Mouse (Mus musculus) midbrain, embryonic 12.5 days (tissue): ENCODE data around the gene Nuak1. TPM values are rescaled to one million over a fixed set of nuclear protein-coding genes. Genes with fewer than 3 reads are reported as not detected.

ENCODE experiments used
- ATAC-seq: fragments of 200-750 bp; cut with Nextera tagmentation; 2 replicates; pipeline ENCODE4 v1.8.0; 2017; ENCODE audit warnings: low read depth, moderate TSS enrichment, moderate library complexity; ENCODE audit not compliant: low FRiP score
- H3K27ac ChIP-seq: fragments of 300-500 bp; sonication (generic); replicated peaks from 2 replicates; pipeline ENCODE4 v1.5.1; 2016; ENCODE audit warnings: mild to moderate bottlenecking
- H3K27me3 ChIP-seq: fragments of 300-500 bp; sonication (generic); 2 replicates; pipeline ENCODE4 v1.6.1; 2016; ENCODE audit warnings: mild to moderate bottlenecking
- H3K36me3 ChIP-seq: fragments of 300-500 bp; sonication (generic); 2 replicates; pipeline ENCODE4 v1.6.1; 2016
- H3K4me1 ChIP-seq: fragments of 300-500 bp; sonication (generic); 2 replicates; pipeline ENCODE4 v1.6.1; 2016
- H3K4me2 ChIP-seq: fragments of 300-500 bp; sonication (generic); replicated peaks from 2 replicates; pipeline ENCODE4 v1.6.1; 2016; ENCODE audit warnings: mild to moderate bottlenecking, moderate library complexity
- H3K4me3 ChIP-seq: fragments of 300-500 bp; sonication (generic); 2 replicates; pipeline ENCODE4 v1.5.1; 2016; ENCODE audit warnings: mild to moderate bottlenecking
- H3K9ac ChIP-seq: fragments of 300-500 bp; sonication (generic); replicated peaks from 2 replicates; pipeline ENCODE4 v1.6.1; 2016; ENCODE audit warnings: mild to moderate bottlenecking, moderate library complexity
- H3K9me3 ChIP-seq: fragments of 300-500 bp; sonication (generic); 2 replicates; pipeline ENCODE4 v1.6.1; 2016; ENCODE audit warnings: mild to moderate bottlenecking
- WGBS: fragments of 180-500 bp; shearing (Covaris S2); methylation state at CpG from one replicate; pipeline ENCODE4 v1.1.7; 2016; 5-methylcytosine and 5-hydroxymethylcytosine counted together
- polyA plus RNA-seq: library from polyadenylated mRNA; unstranded; fragments of >200 nt; fragmentation: Nextera tagmentation; extraction: Ambion mirVana; gene quantifications from 2 replicates; pipeline ENCODE4 v1.2.1, GENCODE M21; 2016

Gene Nuak1
- polyA plus RNA-seq, 1 experiment from 2014 or later: 4.5 TPM

GRCm38 (mm10) chr10:84400037-84400681 is 40.2 kb downstream of the Nuak1 start:
- H3K36me3 ChIP-seq: no peaks in the 10 kb centered on the region
- H3K27ac ChIP-seq: peak overlapping the region; percentile 20
- H3K9ac ChIP-seq: no peak overlapping the region
- H3K9me3 ChIP-seq: no peaks in the 10 kb centered on the region
- H3K4me1 ChIP-seq: peaks cover 29% of the 10 kb centered on the region
- H3K4me3 ChIP-seq: no peak overlapping the region
- H3K27me3 ChIP-seq: no peaks in the 10 kb centered on the region
- no peak overlapping the region for H3K4me2 ChIP-seq
- 69% methylated on average over 7 of the region's 7 CpGs for WGBS
- ATAC-seq: no peak

GRCm38 (mm10) chr10:84397276-84397675 is 43.1 kb downstream of the Nuak1 start:
- Histone ChIP-seq H3K27ac (no peak overlapping the region), H3K4me3 (no peak overlapping the region), H3K4me2 (no peak overlapping the region), H3K36me3 (no peaks in the 10 kb centered on the region), H3K9ac (no peak overlapping the region), H3K4me1 (peaks cover 33% of the 10 kb centered on the region), H3K9me3 (no peaks in the 10 kb centered on the region), H3K27me3 (no peaks in the 10 kb centered on the region)
- ATAC-seq: no peak
- WGBS: 83% methylated on average over 4 of the region's 4 CpGs

GRCm38 (mm10) chr10:84395885-84396659 is 44.3 kb downstream of the Nuak1 start:
- Histone ChIP-seq H3K27ac (no peak overlapping the region), H3K4me3 (no peak overlapping the region), H3K9ac (no peak overlapping the region; the same call in 1 of the 2 replicates), H3K36me3 (no peaks in the 10 kb centered on the region), H3K27me3 (no peaks in the 10 kb centered on the region), H3K4me1 (peaks cover 27% of the 10 kb centered on the region), H3K9me3 (no peaks in the 10 kb centered on the region), H3K4me2 (no peak overlapping the region)
- WGBS: 89% methylated on average over 8 of the region's 8 CpGs
- no peak for ATAC-seq

- no peak for ATAC-seq
- H3K27me3 ChIP-seq: no peaks in the 10 kb centered on the region
- no peaks in the 10 kb centered on the region for H3K36me3 ChIP-seq
- H3K4me2 ChIP-seq: no peak overlapping the region
- no peak overlapping the region for H3K27ac ChIP-seq
- 77% methylated on average over 5 of the region's 5 CpGs for WGBS
- peaks cover 19% of the 10 kb centered on the region for H3K4me1 ChIP-seq
- no peak overlapping the region for H3K4me3 ChIP-seq
- no peak overlapping the region for H3K9ac ChIP-seq
- no peaks in the 10 kb centered on the region for H3K9me3 ChIP-seq
Measured at GRCm38 (mm10) chr10:84395259-84395658, 45.1 kb downstream of the Nuak1 start.

- no peaks in the 10 kb centered on the region for H3K36me3 ChIP-seq
- H3K4me3 ChIP-seq: no peak overlapping the region
- H3K4me2 ChIP-seq: no peak overlapping the region
- H3K27me3 ChIP-seq: no peaks in the 10 kb centered on the region
- peaks cover 28% of the 10 kb centered on the region for H3K4me1 ChIP-seq
- H3K27ac ChIP-seq: no peak overlapping the region
- no peaks in the 10 kb centered on the region for H3K9me3 ChIP-seq
- no peak overlapping the region for H3K9ac ChIP-seq
- WGBS: 82% methylated on average over 12 of the region's 12 CpGs
- ATAC-seq: no peak
Measured at GRCm38 (mm10) chr10:84393881-84394280, 46.5 kb downstream of the Nuak1 start.

GRCm38 (mm10) chr10:84393405-84393804 is 47.0 kb downstream of the Nuak1 start:
- H3K27me3 ChIP-seq: no peaks in the 10 kb centered on the region
- no peak overlapping the region for H3K4me3 ChIP-seq
- 78% methylated on average over 9 of the region's 9 CpGs for WGBS
- H3K9ac ChIP-seq: no peak overlapping the region
- no peak overlapping the region for H3K4me2 ChIP-seq
- H3K9me3 ChIP-seq: no peaks in the 10 kb centered on the region
- H3K4me1 ChIP-seq: peaks cover 33% of the 10 kb centered on the region
- H3K36me3 ChIP-seq: no peaks in the 10 kb centered on the region
- ATAC-seq: no peak
- no peak overlapping the region for H3K27ac ChIP-seq

- H3K27ac ChIP-seq: peak overlapping the region; percentile 62
- no peaks in the 10 kb centered on the region for H3K9me3 ChIP-seq
- H3K4me2 ChIP-seq: 0 out of 2 replicates have a peak overlapping the region, but pooled peaks have one; percentile 32
- no peak overlapping the region for H3K4me3 ChIP-seq
- peaks cover 40% of the 10 kb centered on the region for H3K4me1 ChIP-seq
- H3K9ac ChIP-seq: no peak overlapping the region; the same call in 1 of the 2 replicates
- H3K36me3 ChIP-seq: no peaks in the 10 kb centered on the region
- no peaks in the 10 kb centered on the region for H3K27me3 ChIP-seq
- WGBS: 48% methylated on average over 3 of the region's 3 CpGs
- no peak for ATAC-seq
Measured at GRCm38 (mm10) chr10:84392723-84393081, 47.7 kb downstream of the Nuak1 start.

- H3K4me3 ChIP-seq: no peak overlapping the region
- WGBS: 19% methylated on average over 14 of the region's 14 CpGs
- peak overlapping the region; percentile 32 for H3K4me2 ChIP-seq
- no peaks in the 10 kb centered on the region for H3K27me3 ChIP-seq
- ATAC-seq: 0 out of 2 replicates have a peak, but pooled peaks have one; percentile 13
- no peaks in the 10 kb centered on the region for H3K36me3 ChIP-seq
- H3K27ac ChIP-seq: peak overlapping the region; percentile 62
- H3K9me3 ChIP-seq: no peaks in the 10 kb centered on the region
- H3K9ac ChIP-seq: no peak overlapping the region; the same call in 1 of the 2 replicates
- H3K4me1 ChIP-seq: peaks cover 45% of the 10 kb centered on the region
Measured at GRCm38 (mm10) chr10:84392027-84392722, 48.2 kb downstream of the Nuak1 start.

GRCm38 (mm10) chr10:84389707-84390106 is 50.7 kb downstream of the Nuak1 start:
- Histone ChIP-seq H3K27ac (no peak overlapping the region), H3K9me3 (no peaks in the 10 kb centered on the region), H3K4me3 (no peak overlapping the region), H3K4me1 (peaks cover 67% of the 10 kb centered on the region), H3K27me3 (no peaks in the 10 kb centered on the region), H3K4me2 (no peak overlapping the region), H3K36me3 (no peaks in the 10 kb centered on the region), H3K9ac (no peak overlapping the region)
- 64% methylated on average over 5 of the region's 5 CpGs for WGBS
- no peak for ATAC-seq

- H3K27me3 ChIP-seq: no peaks in the 10 kb centered on the region
- H3K4me2 ChIP-seq: no peak overlapping the region
- no peaks in the 10 kb centered on the region for H3K9me3 ChIP-seq
- H3K27ac ChIP-seq: peak overlapping the region; percentile 47
- H3K4me3 ChIP-seq: no peak overlapping the region
- H3K9ac ChIP-seq: no peak overlapping the region
- peaks cover 73% of the 10 kb centered on the region for H3K4me1 ChIP-seq
- ATAC-seq: no peak
- H3K36me3 ChIP-seq: no peaks in the 10 kb centered on the region
- 58% methylated on average over 22 of the region's 22 CpGs for WGBS
Measured at GRCm38 (mm10) chr10:84388357-84389141, 51.8 kb downstream of the Nuak1 start.

- Histone ChIP-seq H3K4me3 (no peak overlapping the region), H3K27ac (peak overlapping the region; percentile 22; the same call in 1 of the 2 replicates), H3K36me3 (no peaks in the 10 kb centered on the region), H3K9me3 (no peaks in the 10 kb centered on the region), H3K27me3 (no peaks in the 10 kb centered on the region), H3K4me1 (peaks cover 75% of the 10 kb centered on the region), H3K9ac (no peak overlapping the region), H3K4me2 (no peak overlapping the region)
- 43% methylated on average over 4 of the region's 4 CpGs for WGBS
- no peak for ATAC-seq
Measured at GRCm38 (mm10) chr10:84387338-84387737, 53.1 kb downstream of the Nuak1 start.
